Mouse (Mus musculus): ENCODE measurements around the gene Gm20388. TPM values are rescaled to one million over a fixed set of nuclear protein-coding genes. Genes with fewer than 3 reads are reported as not detected.
A peak's percentile ranks its signal among the peaks of the same experiment; 100 is the strongest.
"Not testable (repeated sequence)": the region's sequence is repeated elsewhere in the genome, so short reads cannot be mapped to it uniquely, and the experiment has no call there.

Gene Gm20388
- polyA plus RNA-seq, 1 experiment, result 49.7 TPM

GRCm38 (mm10) chr8:122629388-122629787, 2718.7 kb downstream of the Gm20388 start:
- WGBS, result 61% methylated on average over 10 of the region's 10 CpGs

GRCm38 (mm10) chr8:122630696-122631095, 2720.1 kb downstream of the Gm20388 start:
- Histone ChIP-seq H3K4me3 (ENCODE audit: insufficient read depth, low read depth, low read length) (no peak overlapping the region), H3K36me3 (ENCODE audit: control insufficient read depth, insufficient read depth, low read length) (no peaks in the 10 kb centered on the region), H3K4me1 (ENCODE audit: control insufficient read depth, insufficient read depth, low read length) (peaks cover 10% of the 10 kb centered on the region; the same call in 1 of the 2 replicates), H3K27me3 (replicated peaks; ENCODE audit: control insufficient read depth, insufficient read depth, low read length) (no peaks in the 10 kb centered on the region), H3K27ac (ENCODE audit: insufficient read depth, low read depth, low read length) (no peak overlapping the region)
- TF ChIP-seq CTCF (conservative IDR thresholded peaks at IDR 0.05; ENCODE audit: insufficient read depth, insufficient read length, low read depth, low read length) (no peak), POLR2A (IDR thresholded peaks at IDR 0.05; ENCODE audit: low read depth, low read length) (no peak)
- WGBS, result 44% methylated on average over 22 of the region's 22 CpGs
- DNase-seq, result peak; percentile 49

More at GRCm38 (mm10) chr8:122629388-122629787, 2718.7 kb downstream of the Gm20388 start:
- Histone ChIP-seq H3K27ac (ENCODE audit: insufficient read depth, low read depth, low read length) (no peak overlapping the region), H3K27me3 (replicated peaks; ENCODE audit: control insufficient read depth, insufficient read depth, low read length) (no peaks in the 10 kb centered on the region), H3K36me3 (ENCODE audit: control insufficient read depth, insufficient read depth, low read length) (no peaks in the 10 kb centered on the region), H3K4me3 (ENCODE audit: insufficient read depth, low read depth, low read length) (no peak overlapping the region), H3K4me1 (ENCODE audit: control insufficient read depth, insufficient read depth, low read length) (peaks cover 10% of the 10 kb centered on the region; the same call in 1 of the 2 replicates)
- no peak for DNase-seq
- TF ChIP-seq CTCF (conservative IDR thresholded peaks at IDR 0.05; ENCODE audit: insufficient read depth, insufficient read length, low read depth, low read length), result no peak
- TF ChIP-seq POLR2A (IDR thresholded peaks at IDR 0.05; ENCODE audit: low read depth, low read length), result no peak

DNA sequence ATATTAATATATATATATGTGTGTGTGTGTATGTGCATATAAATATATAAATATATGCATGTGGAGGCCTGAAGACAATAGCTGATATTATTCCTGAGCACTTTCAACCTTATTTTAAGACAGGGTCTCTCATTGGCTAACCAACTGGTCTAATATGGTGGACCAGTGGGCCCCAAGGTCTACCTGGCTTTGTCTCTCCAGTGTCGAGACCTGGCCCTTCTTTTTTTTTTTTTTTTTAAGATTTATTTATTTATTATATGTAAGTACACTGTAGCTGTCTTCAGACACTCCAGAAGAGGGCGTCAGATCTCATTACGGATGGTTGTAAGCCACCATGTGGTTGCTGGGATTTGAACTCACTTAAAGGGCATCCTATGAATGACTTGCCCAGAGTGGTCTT, 2721.5 kb downstream of the Gm20388 start:
- not testable (repeated sequence) for H3K36me3 ChIP-seq (ENCODE audit: control insufficient read depth, insufficient read depth, low read length); H3K4me1 ChIP-seq (ENCODE audit: control insufficient read depth, insufficient read depth, low read length); DNase-seq; H3K27ac ChIP-seq (ENCODE audit: insufficient read depth, low read depth, low read length); H3K4me3 ChIP-seq (ENCODE audit: insufficient read depth, low read depth, low read length); H3K27me3 ChIP-seq (replicated peaks; ENCODE audit: control insufficient read depth, insufficient read depth, low read length)
- 76% methylated on average over 3 of the region's 3 CpGs for WGBS

DNA sequence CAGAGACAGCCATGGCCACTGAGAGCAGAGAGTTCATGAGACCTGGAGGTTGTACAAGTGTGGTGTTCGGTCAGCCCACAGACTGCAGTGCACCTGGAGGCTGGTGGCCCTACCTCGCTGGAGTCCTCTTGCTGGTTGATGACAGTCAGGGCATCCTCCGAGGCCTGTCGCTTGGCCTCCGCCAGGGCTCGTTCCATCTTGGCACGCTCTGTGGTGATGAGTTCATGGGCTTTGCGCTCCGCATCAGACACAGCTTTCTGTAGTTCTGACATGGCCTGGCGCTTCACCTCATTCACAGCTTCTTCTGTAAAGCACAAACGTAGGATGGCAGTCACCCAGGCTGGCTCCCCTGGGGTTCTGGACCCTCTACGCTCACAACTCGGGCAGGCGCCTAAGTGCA, 2722.6 kb downstream of the Gm20388 start:
- Histone ChIP-seq H3K4me3 (ENCODE audit: insufficient read depth, low read depth, low read length) (no peak overlapping the region), H3K36me3 (ENCODE audit: control insufficient read depth, insufficient read depth, low read length) (no peaks in the 10 kb centered on the region), H3K4me1 (ENCODE audit: control insufficient read depth, insufficient read depth, low read length) (no peaks in the 10 kb centered on the region), H3K27ac (ENCODE audit: insufficient read depth, low read depth, low read length) (no peak overlapping the region), H3K27me3 (replicated peaks; ENCODE audit: control insufficient read depth, insufficient read depth, low read length) (no peaks in the 10 kb centered on the region)
- TF ChIP-seq CTCF (conservative IDR thresholded peaks at IDR 0.05; ENCODE audit: insufficient read depth, insufficient read length, low read depth, low read length) (no peak), POLR2A (IDR thresholded peaks at IDR 0.05; ENCODE audit: low read depth, low read length) (no peak)
- WGBS, result 96% methylated on average over 14 of the region's 14 CpGs
- DNase-seq, result no peak

DNA sequence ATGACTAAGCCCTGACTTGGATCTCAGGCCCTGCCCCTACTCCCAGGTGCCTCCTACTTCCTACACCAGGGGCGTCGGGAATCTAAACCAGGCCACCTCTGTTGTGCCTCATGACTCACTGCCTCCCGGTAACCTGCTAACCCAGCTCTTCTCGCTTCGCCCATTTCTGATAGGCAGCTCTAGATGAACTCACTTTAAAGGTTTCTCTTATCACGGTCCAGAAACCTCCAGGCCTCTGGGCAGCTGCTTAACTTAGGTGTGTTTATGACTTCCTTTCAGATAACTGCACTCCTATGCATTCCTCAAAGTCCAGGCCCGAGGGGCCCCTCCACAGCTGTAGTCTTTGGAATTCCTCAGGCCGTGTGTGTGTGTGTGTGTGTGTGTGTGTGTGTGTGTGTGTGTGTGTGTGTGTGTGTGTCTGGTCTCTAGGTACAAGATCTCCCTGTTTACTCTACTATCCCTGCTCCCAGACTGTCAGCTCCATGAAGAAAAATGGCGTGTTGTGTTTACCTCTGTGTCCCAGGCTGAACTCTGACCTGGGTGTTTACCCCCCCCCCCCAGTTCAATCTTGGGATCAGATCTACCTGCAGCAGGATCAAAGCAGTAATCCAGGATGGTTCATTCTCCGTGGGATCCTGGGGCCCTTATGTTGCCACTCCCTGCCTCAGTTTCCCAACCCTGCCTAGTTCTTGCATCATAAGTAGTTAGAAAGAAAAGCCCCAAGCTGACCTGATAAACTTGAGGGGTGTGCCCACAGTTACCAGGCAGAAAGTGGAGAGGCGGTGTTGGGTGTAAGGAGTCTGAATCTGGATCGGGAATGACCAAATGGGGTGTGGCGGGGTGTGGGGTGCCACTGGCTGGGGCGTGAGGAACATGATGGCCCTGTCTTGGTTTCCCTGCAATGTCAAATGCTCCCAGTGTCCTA, 2725.5 kb downstream of the Gm20388 start:
- H3K4me3 ChIP-seq (ENCODE audit: insufficient read depth, low read depth, low read length), result no peak overlapping the region
- 62% methylated on average over 14 of the region's 14 CpGs for WGBS
- H3K27ac ChIP-seq (ENCODE audit: insufficient read depth, low read depth, low read length), result no peak overlapping the region
- H3K4me1 ChIP-seq (ENCODE audit: control insufficient read depth, insufficient read depth, low read length), result no peaks in the 10 kb centered on the region; the same call in 1 of the 2 replicates
- no peaks in the 10 kb centered on the region for H3K27me3 ChIP-seq (replicated peaks; ENCODE audit: control insufficient read depth, insufficient read depth, low read length)
- TF ChIP-seq POLR2A (IDR thresholded peaks at IDR 0.05; ENCODE audit: low read depth, low read length) (no peak), CTCF (conservative IDR thresholded peaks at IDR 0.05; ENCODE audit: insufficient read depth, insufficient read length, low read depth, low read length) (no peak)
- no peaks in the 10 kb centered on the region for H3K36me3 ChIP-seq (ENCODE audit: control insufficient read depth, insufficient read depth, low read length)
- DNase-seq, result no peak

- DNase-seq, result no peak
- H3K27me3 ChIP-seq (replicated peaks; ENCODE audit: control insufficient read depth, insufficient read depth, low read length), result no peaks in the 10 kb centered on the region
- H3K4me1 ChIP-seq (ENCODE audit: control insufficient read depth, insufficient read depth, low read length), result no peaks in the 10 kb centered on the region; the same call in 1 of the 2 replicates
- no peak overlapping the region for H3K27ac ChIP-seq (ENCODE audit: insufficient read depth, low read depth, low read length)
- TF ChIP-seq CTCF (conservative IDR thresholded peaks at IDR 0.05; ENCODE audit: insufficient read depth, insufficient read length, low read depth, low read length) (no peak), POLR2A (IDR thresholded peaks at IDR 0.05; ENCODE audit: low read depth, low read length) (no peak)
- no peak overlapping the region for H3K4me3 ChIP-seq (ENCODE audit: insufficient read depth, low read depth, low read length)
- H3K36me3 ChIP-seq (ENCODE audit: control insufficient read depth, insufficient read depth, low read length), result no peaks in the 10 kb centered on the region
- WGBS, result 79% methylated on average over 9 of the region's 9 CpGs
Measured at GRCm38 (mm10) chr8:122636803-122637175, 2726.1 kb downstream of the Gm20388 start.

GRCm38 (mm10) chr8:122637230-122637629, 2726.6 kb downstream of the Gm20388 start:
- WGBS, result 91% methylated on average over 9 of the region's 9 CpGs
- no peaks in the 10 kb centered on the region for H3K36me3 ChIP-seq (ENCODE audit: control insufficient read depth, insufficient read depth, low read length)
- no peak for TF ChIP-seq CTCF (conservative IDR thresholded peaks at IDR 0.05; ENCODE audit: insufficient read depth, insufficient read length, low read depth, low read length)
- no peak for TF ChIP-seq POLR2A (IDR thresholded peaks at IDR 0.05; ENCODE audit: low read depth, low read length)

More at GRCm38 (mm10) chr8:122637230-122637629, 2726.6 kb downstream of the Gm20388 start:
- H3K27ac ChIP-seq (ENCODE audit: insufficient read depth, low read depth, low read length), result no peak overlapping the region
- DNase-seq, result no peak
- H3K27me3 ChIP-seq (replicated peaks; ENCODE audit: control insufficient read depth, insufficient read depth, low read length), result no peaks in the 10 kb centered on the region
- no peaks in the 10 kb centered on the region; the same call in 1 of the 2 replicates for H3K4me1 ChIP-seq (ENCODE audit: control insufficient read depth, insufficient read depth, low read length)
- no peak overlapping the region for H3K4me3 ChIP-seq (ENCODE audit: insufficient read depth, low read depth, low read length)

Data from kidney, adult 2 months (tissue).